Mouse (Mus musculus): ENCODE data around the gene Abl2. TPM values are rescaled to one million over a fixed set of nuclear protein-coding genes. Genes with fewer than 3 reads are reported as not detected.
A peak's percentile ranks its signal among the peaks of the same experiment; 100 is the strongest.
"Not testable (repeated sequence)": the region's sequence is repeated elsewhere in the genome, so short reads cannot be mapped to it uniquely, and the experiment has no call there.

Gene Abl2
- total RNA-seq (2021): 10 to 100 TPM; 59.6 to 59.7 TPM
- long read RNA-seq, experiment 1, partial matches to known transcripts: 1 of 14 reads
- long read RNA-seq, experiment 1, other reads (novel, unspliced or antisense): 13 of 14 reads
- long read RNA-seq, experiment 2, partial matches to known transcripts: 0 of 9 reads
- long read RNA-seq, experiment 2, other reads (novel, unspliced or antisense): 9 of 9 reads

DNA sequence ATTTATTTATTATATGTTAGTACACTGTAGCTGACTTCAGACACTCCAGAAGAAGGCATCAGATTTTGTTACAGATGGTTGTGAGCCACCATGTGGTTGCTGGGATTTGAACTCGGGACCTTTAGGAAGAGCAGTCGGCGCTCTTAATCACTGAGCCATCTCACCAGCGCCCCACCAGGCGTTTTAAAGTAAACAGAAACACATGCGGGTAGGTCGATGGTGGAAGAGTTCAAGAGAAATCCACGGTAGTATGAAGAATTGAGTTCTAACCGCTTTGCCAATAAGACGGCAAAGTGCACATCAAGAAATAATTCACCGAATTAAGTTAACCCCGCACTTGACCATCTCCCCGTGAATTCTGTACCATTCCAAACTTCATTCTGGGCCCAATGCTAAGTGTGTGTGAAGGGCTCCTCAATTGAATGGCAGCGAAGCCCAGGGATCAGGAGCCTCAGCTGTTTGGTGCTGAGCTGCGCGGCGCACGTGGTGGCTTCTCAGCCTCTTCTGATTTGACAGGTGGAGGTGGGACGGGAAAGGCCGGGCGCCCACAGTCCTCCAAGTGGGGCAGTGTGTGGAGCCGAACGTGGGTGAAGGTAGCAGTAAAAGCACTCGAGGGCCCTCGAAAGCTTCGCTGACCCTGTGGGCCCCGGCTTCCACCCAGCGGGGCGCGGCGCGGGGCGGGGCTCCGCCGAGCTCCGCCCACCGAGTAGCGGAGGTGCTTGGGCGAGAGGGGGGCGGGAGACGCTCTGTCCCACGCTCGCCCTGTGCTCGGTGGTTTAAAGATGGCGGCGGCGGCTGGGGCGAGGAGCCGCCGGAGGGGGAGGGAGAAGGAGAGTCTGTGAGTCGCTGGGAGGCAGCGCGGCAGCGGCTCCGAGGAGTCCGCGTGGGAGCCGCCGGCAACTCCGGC is at the start of gene Abl2:
Abl2 (plus strand) TSS at position 763 of the 907 bp plus-strand sequence.
- intact Hi-C loops (cut with DNase I): loop anchor here (5.0 kb wide), 1 partner anchor 74 kb away; no protein-coding TSS in a partner anchor
- DNase-seq (ENCODE audit: low spot score in 2 of 2): peak; percentile 85 to 87

DNA sequence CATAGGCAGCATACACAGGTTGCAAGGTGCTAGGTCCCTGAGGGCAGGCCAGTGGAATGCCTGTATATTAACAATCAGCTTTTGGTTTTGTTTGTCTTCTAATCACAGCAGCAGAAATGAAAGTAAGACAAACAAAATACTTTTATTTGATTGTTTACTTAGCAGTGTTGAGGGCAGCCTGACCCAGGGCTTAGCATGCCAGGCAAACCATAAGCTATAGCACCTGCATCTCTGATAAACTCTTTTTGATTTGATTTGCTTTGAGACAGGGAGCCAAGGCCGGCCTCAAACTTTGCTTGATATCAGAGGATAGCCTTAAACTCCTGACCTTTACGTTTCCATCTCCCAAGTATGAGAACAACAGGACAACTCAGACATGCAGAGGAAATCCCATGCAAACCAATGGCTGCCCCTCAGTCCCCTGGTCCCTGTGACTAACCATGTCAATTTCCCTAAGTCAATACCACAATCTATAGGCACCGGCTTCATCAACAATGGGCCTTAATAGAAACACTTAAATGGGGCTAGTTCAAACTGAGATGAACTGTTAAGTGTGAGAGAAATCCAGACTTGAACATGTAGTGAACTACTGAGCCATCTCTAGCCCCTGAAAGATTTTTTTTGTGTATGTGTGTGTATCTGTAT is 38.3 kb upstream of the Abl2 start:
- intact Hi-C loops (cut with DNase I): no loop called here
- DNase-seq (ENCODE audit: low spot score in 2 of 2): no peak

DNA sequence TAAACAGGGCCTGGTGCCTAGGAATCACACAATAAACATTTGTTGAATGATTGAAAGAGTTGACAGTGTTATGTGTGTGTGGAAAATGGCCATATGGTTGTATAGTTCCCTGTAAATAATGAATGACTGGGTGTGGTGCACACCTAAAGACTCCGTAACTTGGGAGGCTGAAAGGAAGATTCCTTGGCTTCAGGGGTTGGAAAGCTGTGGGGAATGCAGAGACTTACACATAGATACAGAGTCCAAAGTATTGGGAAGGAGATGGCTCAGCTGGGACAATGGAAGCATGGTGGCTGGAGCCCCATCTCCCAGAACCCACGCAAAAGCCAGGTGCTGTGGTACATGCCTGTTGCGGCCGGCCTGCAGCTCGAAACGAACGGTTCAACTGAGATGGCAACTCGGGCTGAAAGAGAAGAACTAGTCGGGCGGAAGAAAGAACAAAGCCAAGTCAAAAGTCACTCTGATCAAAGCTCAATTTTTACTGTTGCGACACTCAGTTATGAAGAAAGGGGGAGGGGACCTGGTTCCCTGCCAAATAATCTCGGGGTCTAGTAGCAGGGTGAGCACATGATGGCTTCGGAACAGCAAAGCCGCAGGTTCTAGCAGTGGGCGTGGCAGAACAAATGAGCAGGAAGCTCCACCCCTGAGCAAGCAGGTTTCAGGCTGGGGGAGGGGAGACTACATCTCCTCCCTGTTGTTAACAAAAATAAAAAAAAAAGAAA is 36.6 kb upstream of the Abl2 start:
- intact Hi-C loops (cut with DNase I): no loop called here
- DNase-seq (ENCODE audit: low spot score in 2 of 2): no peak

DNA sequence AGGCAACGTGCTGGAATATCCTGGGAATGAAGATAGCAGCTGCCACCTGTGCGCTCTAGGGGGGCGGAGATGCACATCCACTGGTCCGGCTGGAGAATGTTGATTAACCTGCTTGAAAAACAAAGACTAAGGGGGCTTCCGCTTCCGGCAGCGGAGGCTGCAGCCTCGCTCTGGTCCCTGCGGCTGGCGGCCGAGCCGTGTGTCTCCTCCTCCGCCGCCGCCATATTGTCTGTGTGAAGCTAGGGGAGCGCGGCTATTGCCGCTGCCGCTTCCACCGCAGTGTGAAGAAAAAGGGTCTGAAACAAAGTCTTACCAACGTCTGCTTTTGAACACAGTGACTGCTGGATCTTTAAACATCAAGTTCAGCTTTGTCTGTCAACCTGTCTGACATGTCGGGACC is 34.7 kb upstream of the Abl2 start, which contains the start of gene Gm10031:
Gm10031 (plus strand) TSS at position 171 of the 400 bp plus-strand sequence.
- DNase-seq (ENCODE audit: low spot score in 2 of 2); intact Hi-C loops (cut with DNase I): not testable (repeated sequence)

DNA sequence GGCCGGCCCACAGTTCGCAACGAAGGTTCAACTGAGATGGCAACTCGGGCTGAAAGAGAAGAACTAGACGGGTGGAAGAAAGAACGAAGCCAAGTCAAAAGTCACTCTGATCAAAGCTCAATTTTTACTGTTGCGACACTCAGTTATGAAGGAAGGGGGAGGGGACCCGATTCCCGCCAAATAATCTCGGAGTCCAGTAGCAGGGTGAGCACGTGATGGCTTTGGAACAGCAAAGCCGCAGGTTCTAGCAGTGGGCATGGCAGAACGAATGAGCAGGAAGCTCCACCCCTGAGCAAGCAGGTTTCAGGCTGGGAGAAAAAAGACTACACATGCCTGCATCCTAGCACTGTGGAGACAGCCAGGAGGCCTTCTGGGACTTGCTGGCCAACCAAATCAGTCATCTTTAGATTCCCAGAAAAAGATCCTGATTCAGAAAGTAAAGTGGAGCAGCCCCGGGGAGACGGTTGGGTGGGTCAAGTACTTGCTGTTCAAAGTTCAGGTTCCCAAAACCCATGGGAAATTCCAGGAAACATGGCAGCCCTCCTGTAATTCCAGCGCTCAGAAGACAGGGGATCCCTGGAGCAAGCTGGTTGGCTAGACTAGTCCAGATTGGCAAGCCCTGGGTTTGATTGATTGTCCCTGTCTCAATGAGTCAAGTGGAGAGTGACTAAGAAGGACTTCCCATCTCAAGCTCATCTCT is 26.0 kb upstream of the Abl2 start:
- intact Hi-C loops (cut with DNase I); DNase-seq (ENCODE audit: low spot score in 2 of 2): not testable (repeated sequence)

DNA sequence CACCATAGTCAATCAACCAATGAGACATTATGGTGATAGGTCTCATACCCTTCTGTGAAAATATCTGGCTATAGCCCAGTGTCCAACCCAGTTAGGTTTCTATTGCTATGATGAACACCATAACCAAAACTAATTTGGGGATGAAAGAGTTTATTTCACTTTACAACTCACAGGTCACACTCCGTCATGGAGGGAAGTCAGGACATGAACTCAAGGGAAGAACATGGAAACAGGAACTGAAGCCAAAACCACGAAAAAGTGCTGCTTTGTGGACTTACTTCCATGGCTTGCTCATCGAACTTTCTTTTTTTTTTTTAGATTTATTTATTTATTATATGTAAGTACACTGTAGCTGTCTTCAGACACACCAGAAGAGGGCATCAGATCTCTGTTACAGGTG is 25.1 kb upstream of the Abl2 start:
- no peak for DNase-seq (ENCODE audit: low spot score in 2 of 2)
- intact Hi-C loops (cut with DNase I): no loop called here

DNA sequence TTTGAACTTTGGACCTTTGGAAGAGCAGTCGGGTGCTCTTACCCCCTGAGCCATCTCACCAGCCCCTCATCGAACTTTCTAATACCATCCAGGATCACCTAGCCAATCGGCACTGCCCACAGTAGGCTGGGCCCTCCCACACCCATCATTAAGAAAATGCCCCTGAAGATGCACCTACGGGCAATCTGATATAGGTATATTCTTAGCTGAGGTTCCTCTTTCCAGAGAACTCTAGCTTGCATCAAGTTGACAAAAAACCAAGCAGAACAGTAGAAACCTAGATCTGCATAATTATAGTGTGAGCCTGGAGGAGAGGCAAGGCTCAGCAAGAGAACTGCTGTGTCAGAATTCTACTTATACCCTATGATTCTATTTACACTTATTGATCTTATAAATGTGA is 24.7 kb upstream of the Abl2 start:
- intact Hi-C loops (cut with DNase I): no loop called here

DNA sequence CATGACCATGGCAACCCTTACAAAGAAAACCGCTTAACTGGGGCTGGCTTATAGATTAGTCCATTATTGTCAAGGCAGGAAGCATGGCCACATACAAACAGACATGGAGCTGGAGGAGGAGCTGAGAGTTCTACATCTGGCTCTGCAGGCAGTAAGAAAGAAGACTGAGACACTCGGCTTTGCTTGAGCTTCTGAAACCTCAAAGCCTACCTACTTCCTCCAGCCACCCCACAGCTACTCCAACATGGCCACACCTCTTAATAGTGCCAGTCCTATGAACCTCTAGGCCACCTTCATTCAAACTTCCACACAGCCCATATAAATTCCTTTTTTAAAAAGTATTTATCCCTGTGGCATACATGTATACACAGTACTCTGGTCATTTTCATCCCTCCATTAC is 21.6 kb upstream of the Abl2 start:
- intact Hi-C loops (cut with DNase I): loop anchor here (5.0 kb wide), 1 partner anchor 120 kb away; no protein-coding TSS in a partner anchor
- no peak for DNase-seq (ENCODE audit: low spot score in 2 of 2)

More for the DNA sequence above, 24.7 kb upstream of the Abl2 start:
- no peak for DNase-seq (ENCODE audit: low spot score in 2 of 2)

DNA sequence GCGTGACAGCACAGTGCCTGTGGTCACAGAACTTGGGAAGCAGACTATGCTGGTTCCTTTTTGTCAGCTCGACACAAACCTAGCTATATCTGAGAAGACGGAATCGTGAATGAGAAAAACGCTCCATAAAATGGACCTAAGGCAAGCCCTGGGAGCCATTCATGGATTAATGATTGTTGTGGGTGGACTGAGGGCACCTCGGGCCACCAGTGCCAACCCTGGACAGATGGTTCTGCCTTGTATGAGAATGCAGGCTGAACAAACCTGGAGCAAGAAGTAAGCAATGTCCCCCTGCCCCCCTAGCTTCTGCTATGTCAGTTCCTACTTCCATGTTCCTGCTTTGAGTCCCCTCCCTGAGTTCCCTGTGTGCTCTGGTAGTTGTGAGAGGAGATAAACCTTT is 20.9 kb upstream of the Abl2 start:
- DNase-seq (ENCODE audit: low spot score in 2 of 2): no peak
- intact Hi-C loops (cut with DNase I): loop anchor here (5.0 kb wide), 1 partner anchor 120 kb away; no protein-coding TSS in a partner anchor

DNA sequence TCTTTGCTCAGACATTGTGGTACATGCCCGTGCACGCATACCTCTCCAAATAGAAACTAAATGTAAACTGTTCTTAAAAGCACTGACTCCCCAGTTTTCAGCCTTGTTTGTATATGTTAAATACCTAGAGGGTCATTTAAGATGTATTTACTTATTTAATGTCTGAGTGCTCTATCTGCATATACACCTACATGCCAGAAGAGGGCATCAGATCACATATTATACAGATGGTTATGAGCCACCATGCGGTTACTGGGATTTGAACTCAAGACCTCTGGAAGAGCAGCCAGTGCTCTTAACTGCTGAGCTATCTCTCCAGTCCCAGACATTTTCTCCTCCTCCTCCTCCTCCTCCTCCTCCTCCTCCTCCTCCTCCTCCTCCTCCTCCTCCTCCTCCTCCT is 20.2 kb upstream of the Abl2 start:
- DNase-seq (ENCODE audit: low spot score in 2 of 2): no peak
- intact Hi-C loops (cut with DNase I): loop anchor here (5.0 kb wide), 1 partner anchor 121 kb away; no protein-coding TSS in a partner anchor

DNA sequence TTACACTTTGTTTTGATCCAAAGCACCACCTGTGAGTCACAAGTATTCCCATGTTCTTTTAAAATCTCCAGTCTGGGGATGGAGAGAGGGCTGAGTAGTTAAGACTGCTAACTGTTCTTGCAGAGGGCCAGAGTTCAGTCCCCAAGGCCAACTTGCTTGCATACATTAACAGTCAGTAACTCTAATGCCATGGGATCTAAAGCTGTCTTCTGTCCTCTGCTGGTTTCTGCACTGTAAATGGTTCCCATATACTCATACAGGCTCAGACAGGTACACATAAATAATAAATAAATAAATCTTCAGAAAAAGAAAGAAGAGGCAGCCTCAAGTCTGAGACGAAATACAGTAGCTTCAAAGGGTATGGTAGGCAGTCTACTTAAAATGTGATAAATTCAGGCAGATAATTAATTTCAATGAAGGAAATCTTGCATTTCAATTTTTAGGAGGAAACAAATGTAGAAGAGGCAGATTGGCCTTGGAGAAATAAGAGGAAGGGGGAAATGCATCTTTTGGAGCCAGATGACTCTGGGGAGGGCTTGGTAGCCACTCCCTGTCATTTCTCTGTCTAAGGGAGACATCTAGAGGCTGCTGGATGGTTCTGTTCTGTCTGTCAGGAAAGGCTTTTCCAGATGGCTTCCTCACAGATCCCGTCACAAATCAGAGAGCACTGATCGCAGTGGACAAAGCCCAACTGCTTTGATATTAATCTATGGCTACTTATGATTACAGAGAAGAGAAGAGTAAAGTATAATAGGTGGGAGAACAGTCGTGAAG is 18.6 kb upstream of the Abl2 start:
- peak; percentile 22 to 36 for DNase-seq (ENCODE audit: low spot score in 2 of 2)
- intact Hi-C loops (cut with DNase I): loop anchor here (5.0 kb wide), 4 partner anchors 123 to 453 kb away; no protein-coding TSS in a partner anchor

DNA sequence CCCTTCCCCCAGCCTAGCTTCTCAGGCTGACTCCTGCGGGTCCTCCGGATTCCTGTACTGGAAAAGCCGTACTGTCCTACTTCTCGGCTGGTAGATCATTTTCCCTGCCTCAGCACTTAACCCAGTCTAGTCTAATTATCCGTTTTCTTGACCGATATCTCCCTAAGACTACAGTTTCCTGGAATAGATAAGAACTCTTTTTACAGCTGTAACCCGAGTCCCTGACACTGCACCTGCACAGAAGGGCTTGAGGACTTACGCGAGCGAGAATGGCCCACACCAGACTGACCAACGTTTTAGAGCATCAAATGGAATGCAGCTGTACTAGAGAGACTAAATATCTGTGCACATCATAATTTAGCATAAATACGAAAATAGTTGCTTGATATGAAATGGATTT is 14.6 kb upstream of the Abl2 start:
- no peak for DNase-seq (ENCODE audit: low spot score in 2 of 2)
- intact Hi-C loops (cut with DNase I): loop anchor here (5.0 kb wide), 3 partner anchors 282 to 457 kb away; no protein-coding TSS in a partner anchor

DNA sequence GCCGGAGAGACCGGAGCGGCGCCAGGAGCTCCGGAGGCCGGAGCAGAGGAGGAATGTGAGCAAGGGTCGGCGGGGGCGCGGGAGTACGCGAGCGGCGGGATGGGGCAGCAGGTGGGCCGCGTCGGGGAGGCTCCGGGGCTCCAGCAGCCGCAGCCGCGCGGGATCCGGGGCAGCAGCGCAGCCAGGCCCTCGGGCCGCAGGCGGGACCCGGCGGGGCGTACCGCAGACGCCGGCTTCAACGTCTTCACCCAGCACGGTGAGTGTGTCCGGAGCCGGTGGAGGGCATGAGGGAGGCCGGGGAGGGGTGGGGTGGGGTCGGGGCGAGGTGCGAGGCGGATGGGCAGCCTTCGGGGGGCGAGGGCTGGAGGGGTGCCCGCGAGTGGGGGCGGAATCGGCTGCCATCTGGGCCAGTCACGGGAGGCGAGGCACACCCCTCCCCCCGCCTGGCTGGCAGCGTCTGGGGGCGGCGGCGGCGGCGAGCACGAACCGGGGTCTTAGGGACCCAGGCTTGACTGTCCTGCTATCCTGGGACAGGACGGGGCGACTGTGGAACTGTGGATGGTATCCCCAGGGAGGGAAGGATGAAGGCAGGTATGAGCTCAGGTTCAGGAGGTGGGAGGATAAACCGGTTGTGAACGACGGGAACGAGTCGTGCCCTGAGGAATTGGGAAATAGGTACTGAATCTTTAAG is 509 bp downstream of the Abl2 start:
- DNase-seq (ENCODE audit: low spot score in 2 of 2): peak; percentile 58
- intact Hi-C loops (cut with DNase I): loop anchor here (5.0 kb wide), 1 partner anchor 73 kb away; no protein-coding TSS in a partner anchor

DNA sequence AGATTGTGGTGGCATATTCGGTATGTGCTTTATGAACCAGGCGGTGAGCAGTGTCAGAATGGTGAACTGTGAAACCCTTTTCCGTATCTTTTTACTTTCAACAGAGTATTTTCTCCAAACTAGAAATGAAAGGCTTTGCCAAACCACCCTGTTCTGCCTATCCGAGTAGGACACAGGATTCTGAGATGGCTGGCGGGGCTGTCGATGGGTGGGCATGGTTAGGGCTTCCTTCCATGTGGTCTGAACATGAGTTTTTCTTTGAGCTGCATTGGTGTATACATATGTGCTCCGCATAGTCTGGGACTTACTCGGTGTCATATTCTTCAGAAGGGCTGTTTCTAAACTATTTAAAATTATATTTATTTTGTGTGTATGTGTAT is 1.0 kb downstream of the Abl2 start:
- intact Hi-C loops (cut with DNase I): loop anchor here (5.0 kb wide), 1 partner anchor 73 kb away; no protein-coding TSS in a partner anchor
- peak; percentile 18 to 36 for DNase-seq (ENCODE audit: low spot score in 2 of 2)

DNA sequence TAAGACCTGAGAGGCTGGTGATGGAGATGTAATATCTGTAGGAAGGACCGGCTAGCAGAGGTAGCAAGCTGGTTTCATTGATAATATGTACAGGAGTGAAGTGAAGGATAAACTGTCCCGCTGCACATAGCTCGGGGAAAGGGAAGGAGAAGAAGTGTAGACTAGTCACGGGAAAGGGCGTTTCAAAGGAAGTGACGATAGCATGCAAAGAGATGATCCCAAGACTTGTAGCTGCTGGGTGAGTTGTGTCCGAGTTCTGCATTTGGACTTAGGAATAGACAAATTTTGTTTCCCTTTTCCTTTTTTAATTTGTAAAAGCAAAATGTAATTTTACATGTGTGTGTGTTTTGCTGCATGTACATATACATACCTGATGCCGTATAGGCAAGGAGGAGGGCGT is 1.9 kb downstream of the Abl2 start:
- DNase-seq (ENCODE audit: low spot score in 2 of 2): no peak
- intact Hi-C loops (cut with DNase I): no loop called here

DNA sequence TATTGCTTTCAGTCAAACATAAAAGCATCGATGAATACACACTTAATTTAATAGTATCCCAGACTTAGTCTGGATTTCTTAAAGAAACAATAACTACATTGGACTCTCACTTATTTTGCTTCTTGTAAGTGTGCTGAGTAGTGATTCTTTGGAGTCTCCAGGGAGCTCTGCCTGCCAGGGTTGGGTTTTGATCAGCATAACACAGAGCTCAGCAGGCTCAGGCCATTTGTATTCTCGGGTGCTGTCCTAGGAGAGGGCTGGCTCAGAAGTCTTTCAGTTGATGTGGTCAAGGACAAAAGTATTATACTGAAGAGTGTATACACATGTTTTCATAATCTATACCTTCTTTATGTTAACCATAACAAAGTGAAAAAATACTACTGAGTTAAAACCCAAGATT is 6.7 kb downstream of the Abl2 start:
- intact Hi-C loops (cut with DNase I): no loop called here
- no peak for DNase-seq (ENCODE audit: low spot score in 2 of 2)

DNA sequence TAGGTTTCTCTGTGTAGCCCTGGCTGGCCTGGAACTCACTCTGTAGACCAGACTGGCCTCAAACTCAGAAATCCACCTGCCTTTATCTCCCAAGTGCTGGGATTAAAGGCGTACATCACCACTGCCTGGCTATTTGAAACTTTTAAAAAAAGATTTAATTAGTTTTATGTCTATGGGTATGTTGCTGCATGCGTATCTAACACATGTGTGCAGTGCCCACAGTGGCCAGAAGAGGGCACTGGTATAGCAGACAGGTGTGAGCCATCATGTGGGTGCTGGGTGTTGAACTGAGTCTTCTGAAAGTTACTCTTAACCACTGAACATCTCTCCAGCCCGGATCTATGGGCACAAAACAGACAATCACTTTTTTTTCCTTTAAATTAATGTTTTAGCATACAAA is 7.5 kb downstream of the Abl2 start:
- intact Hi-C loops (cut with DNase I): no loop called here

More for the DNA sequence above, 7.5 kb downstream of the Abl2 start:
- DNase-seq (ENCODE audit: low spot score in 2 of 2): peak in 1 of 2 experiments; percentile 51

Data from left cerebral cortex, postnatal 14 days (tissue).